Mouse (Mus musculus) retina, postnatal 1 day (tissue): ENCODE data around the gene Nlk.
A peak's percentile ranks its signal among the peaks of the same experiment; 100 is the strongest.
"Not testable (repeated sequence)": the region's sequence is repeated elsewhere in the genome, so short reads cannot be mapped to it uniquely, and the experiment has no call there.

Experiments used
- DNase-seq: peaks from one replicate; pipeline ENCODE4 v3.0.0-alpha.2; 2012

The Nlk gene

DNA sequence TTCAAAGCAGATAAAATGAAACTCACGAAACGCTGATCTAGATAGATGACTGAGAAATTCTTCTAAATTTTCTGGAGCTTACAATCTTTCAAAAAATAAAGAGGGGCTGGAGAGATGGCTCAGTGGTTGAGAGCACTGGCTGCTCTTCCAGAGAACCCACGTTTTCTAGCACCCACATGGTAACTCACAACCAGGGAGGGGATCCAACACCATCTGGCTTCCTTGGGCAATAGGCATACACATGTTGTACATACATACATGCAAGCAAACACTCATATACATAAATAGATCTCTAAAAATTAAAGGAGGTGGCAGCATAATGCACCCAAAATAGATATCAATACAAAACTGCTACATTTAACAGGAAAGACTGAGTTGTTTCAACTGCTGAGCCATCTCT, 16.1 kb downstream of the Nlk start:
- DNase-seq: no peak

DNA sequence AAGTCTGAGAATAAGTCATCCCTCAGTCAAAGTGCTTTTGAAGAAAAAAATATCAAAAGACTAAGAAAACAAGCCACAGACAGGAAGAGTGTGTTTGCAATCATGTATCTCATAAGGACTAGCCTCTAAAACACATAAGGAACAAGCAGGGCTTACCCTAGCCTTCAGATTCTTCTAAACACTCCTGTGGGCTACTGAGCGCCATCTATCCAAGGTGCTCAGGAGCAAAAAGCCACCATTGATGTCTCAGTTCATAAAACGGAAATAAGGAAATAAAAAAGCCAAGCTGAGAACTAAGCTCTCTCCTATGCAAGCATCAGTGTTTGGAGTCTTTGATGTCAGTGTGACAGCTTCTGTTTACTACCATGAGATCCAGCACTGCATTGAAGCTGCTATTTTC, 18.4 kb downstream of the Nlk start:
- DNase-seq: no peak

DNA sequence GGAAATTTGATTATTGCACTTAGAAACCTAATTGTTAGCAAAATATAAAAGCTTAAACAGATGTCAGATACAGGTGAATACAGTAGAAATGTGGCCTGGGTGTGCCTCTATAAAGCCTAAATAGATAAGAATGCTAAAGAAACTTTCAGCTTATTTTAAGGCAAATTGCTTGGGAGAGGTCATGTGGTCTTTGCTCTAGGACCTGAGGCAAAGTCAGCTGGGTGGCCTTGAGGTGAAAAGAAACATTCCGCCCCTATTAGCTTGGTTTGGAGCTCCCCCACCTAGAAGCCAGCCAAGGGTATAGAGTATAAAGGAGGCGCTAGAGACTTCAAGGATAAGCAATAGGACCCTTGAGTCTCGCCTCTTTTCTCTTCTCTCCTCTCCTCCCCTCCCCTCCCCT, 28.5 kb downstream of the Nlk start:
- no peak for DNase-seq

DNA sequence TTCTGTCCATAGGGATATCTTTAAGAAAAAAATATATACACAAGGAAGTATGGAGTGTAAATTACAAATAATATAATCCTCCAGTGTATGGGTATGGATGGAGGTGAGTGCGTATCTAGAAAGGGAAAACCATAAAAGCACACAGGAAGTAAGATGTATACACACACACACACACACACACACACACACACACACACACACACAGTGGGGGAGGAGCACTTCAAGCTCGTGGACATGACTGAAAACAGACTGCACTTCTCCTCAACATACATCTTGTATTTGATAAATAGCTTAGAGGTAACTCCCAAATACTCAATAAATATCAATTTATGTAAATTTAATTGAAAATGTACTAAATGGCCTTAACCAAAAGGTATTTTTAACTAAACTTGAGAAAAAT, 32.3 kb downstream of the Nlk start:
- no peak for DNase-seq

DNA sequence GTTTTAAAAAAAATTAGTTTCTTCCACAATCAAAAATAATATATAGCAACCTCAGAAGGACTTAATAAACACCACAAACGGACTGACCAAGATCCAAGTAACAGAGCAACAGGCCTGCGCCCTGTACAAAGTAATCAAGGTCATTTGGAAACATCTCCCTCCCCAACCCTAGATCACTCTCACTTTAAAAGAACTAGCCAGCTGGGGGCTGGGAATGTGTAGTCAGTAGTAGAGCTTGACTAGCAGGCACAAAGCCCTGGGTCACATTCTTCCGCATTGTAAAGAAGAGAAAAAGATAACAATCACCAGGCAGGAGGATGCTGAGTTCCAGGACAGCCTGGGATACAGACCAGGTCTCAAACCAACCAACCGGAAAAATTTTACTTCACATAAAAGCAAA, 33.3 kb downstream of the Nlk start:
- DNase-seq: no peak

DNA sequence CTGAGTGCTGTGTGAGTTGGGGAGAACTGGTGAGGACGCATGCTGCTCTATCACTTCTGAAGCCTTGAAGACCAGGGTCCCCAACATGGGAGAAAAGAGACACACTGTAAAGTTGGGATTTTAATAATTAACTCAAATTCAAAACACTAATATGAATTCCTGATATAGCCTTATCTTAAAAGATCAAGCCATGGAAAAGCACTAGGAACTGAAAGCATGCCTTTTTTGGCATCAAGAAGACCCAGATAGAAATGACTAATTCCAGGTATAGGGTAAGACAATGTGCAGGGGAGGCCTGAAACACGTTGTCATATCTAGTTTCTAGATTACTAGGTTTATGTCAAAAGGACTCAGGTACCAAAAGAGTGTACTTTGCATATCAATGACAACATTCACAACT, 48.0 kb downstream of the Nlk start:
- no peak for DNase-seq

DNA sequence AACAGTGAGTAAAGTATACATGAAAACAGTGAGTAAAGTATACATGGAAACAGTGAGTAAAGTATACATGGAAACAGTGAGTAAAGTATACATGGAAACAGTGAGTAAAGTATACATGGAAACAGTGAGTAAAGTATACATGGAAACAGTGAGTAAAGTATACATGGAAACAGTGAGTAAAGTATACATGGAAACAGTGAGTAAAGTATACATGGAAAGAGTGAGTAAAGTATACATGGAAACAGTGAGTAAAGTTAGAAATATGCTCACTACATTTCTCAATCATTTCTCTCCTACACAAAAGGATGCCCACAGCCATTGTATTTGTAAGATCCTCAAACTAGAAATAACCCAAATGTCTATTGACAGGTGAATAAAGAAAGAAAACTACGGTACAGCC, 48.8 kb downstream of the Nlk start:
- DNase-seq: not testable (repeated sequence)

DNA sequence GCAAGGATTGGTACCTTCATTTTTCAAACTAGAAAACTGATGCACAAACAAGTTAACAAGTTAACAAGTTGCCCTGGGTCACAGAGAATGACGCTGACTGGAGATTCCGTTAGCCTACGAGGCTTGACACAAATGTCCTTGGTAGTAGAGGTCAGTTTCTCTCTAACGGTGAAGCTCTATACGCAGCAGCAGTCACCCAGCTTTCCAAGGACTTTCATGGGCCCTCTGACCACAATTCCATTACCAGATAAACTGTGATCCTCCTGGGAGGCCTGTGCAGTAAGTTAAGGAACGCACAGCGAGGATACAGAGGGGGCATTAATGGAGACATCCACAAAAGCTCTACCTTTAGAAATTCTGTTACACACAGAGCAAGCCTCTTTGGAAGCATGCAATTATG, 53.4 kb downstream of the Nlk start:
- DNase-seq: no peak

DNA sequence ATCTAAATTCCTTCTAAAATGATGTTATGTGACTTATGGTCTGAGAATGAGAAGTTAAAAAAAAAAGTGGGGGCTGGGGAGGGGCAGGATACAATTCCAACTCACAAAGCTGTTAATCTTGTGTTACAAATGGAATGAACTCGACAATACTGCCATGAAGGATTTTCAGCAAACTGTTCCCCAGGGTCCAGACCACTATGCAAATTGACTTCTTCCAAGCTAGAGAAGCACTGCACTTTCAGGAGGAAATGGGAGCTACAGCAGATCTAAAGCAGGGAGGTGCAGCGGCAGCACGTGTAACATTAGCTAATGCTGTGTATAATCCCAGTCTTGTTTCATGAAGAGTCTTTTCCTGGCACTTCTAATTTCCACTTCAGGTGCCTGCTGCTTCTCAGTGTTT, 55.0 kb downstream of the Nlk start:
- no peak for DNase-seq

DNA sequence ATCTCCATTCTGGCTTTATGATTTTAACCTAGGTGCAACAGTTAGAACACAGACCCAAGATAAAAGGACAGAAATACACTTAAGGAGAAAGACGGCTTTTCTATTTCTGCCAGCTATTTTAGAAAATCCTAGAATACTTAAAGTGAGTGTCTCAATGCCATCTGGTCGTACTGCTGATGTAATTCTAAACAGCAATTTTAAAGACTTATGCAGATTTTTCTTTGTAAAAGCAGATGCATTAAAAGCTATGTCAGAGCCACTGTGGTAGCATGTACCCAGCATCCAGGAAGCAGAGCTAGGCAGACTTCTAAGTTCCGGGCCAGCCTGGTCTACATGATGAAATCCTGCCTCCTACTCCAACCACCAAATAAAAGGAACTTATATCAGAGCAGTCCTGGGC, 56.1 kb downstream of the Nlk start:
- no peak for DNase-seq

DNA sequence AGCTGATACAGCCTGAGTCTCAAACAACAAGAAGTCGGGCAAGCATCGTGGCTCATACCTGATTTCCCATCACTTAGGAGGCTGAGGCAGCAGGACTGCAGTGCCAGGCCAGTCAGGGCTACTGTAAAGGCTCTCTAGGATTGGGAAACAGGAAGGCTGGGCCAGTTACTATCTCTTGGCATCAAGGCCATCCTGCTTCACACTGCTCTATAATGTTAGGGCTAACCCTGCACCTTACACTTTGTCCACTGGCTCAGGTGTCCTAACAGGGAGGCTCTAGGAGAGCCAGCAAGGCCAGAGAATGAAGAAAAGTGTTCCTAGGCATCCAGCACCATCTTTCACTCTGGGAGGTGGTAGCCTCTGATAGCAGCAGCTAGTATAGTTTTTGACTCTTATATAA, 64.4 kb downstream of the Nlk start:
- DNase-seq: no peak

DNA sequence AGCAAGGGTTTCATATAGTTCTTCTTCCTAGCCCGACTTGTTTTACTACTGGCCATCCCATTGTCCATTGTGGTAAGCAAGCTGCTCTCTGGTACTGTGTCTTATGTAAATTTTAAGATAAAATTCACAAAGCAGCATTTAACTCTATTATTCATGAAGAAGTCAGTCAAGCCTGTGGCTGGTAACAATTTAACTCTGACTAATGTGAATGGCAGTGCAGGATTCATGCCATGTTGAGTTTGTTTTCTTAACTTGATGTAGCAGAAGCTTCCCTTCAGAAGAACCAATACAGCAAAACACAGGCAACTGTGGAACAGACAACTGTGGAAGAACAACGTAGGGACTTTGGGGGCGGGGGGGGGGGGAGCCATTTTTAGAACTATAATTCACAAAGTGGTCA, 68.3 kb downstream of the Nlk start:
- DNase-seq: peak; percentile 21

DNA sequence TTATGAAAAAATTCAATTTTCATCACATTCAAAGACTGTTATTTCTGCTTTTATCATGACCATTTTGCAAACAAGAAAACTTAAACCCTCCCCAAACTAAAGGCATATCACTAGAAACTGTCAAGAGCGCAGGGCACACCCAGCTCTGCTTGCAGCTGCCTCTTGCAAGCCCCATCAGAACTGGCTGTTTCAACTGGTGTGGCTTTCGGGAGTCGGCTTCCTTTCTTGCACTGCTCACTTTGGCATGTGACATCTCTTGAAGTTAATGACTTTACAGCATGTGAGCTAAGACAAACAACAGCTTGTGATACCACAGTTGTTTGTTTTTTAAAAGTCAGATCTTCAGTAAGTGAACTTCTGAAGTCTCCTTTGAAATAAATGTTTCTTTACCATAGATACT, 72.8 kb downstream of the Nlk start:
- no peak for DNase-seq

DNA sequence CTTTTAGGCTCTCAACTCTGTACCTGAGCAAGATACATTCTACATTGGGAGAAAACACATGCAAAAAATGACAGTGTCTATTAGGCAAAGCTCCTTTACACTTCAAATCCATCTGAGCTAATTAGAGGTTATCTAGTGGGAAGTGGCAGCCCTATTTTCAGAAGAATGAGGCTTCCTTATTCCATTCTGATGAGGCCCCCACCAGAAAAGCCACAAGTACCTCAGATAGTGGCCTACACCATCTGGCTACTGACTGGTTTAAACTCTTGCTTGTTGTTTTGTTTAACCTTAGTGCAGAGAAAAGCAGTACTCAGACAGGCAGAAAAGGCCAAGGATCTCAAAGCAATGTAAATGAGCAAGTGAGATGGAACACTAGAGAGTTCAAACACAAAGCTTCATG, 75.2 kb downstream of the Nlk start:
- DNase-seq: peak; percentile 25

DNA sequence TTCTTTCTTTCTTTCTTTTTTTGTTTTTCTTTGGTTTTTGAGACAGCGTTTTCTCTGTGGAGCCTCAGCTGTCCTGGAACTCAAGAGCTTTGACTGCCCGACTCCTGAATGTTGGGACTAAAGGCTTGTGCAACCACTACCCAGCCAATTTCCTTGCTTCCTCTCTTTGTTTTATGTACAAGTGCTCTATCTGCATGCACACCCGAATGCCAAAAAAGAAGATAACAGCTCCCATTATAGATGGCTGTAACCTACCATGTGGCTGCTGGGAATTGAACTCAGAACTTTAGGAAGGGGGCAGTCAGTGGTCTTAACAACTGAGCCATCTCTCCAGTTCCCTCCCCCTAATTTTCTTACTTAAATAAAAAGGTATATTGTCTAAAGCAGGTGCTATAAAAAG, 77.0 kb downstream of the Nlk start:
- DNase-seq: no peak

DNA sequence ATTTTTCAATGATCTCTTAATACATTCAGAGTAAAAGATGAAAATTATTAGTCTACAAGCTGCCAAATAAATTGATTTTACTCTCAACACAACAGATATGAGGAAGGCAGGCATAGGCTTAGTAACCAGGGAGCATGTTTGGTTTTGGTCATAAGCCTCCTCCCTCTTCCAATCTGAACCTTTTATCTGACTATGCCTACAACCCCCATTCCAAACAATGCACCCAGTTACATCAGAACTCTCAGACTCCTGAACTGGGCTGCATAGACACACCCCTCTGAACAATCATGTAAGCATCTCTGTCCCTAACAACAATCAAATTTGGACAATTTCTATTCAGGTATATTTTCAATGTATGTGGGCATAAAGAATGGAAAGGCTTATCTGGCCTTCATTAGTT, 85.9 kb downstream of the Nlk start:
- no peak for DNase-seq

DNA sequence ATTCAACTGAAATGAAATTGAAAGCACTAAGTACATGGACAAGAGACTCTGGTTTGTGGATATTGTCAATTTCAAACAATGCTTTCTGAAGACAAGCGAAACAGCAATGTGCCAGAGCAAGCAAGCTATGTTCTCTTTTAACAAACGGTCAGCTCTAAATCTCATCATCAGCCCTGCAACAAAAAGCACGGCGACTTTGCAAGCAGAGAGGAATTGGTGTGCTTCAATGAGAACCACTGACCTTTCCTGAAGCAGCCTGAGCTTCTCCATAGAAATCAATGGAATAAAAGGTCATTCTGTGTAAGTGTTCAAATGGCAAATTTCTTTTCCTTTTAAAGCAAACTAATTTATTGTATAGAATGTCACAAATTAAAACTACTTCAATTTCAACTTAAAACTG, 87.5 kb downstream of the Nlk start:
- DNase-seq: no peak

DNA sequence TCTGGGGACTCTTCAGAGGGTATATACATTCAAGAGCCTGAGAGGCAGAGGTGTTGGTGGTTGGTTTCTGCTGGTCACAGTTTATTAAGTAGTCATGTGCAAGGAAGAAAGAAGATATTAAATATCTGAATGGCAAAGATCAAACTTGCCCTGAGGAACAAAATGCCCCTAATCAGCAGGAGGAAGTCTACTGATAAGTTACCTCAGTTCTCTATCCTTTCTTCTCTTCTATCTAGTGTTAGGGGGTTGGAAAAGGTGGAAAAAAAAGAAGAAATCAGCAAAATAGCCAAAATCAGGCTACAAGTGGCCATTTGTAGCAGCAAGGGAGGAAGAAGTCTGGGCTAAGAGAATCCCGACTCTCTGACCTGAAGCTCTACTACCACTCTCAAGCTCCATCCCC, 92.3 kb downstream of the Nlk start:
- no peak for DNase-seq

DNA sequence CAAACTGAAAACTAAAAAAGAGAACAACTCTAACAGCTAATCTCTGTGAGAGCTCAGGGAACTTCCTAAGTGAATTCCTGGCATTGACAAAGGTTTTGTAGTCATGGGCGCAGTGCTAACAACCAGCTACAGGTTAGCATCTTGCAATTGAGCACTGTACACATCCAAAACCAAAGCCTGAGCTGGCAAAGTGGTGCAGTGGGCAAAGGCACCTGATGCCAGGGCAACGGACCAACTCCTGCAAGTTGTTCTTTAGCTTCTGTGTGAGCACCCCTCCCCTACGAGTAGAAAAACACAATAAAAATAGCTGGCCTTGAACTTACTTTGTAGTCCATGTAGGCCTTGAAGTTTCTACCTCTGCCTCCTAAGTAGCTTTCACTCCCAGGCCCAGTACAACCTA, 94.4 kb downstream of the Nlk start:
- DNase-seq: no peak

DNA sequence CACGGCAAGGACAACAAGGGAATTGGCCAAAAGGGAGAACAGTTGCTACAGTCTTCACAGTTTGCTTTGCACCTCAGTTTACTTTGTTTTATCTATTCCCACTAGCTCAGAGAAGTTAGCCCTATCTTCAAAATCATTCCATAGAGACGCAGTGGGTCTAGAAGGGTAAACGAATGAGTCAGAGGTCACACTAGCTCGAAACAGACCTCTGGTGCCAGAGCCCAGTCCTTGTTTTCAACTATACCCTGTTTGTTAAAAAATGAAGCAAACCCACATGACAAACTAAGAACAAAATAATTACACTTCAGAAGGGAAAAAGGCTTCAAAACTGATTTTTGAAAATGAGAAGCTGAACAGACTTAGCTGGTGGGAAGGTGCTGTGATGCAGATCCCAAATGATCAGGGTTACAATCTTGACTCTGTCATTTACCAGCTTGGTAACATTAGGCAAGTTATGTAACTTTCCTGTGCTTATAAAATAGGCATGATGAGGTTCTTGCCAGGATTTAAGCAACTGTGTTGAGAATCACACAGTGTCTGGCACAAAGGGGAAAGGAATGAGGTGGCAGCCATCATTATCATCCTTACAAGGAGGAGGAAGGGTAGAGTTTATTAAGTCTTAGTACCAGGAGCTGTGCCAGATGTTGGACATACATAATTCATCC, 96.1 kb downstream of the Nlk start:
- no peak for DNase-seq

DNA sequence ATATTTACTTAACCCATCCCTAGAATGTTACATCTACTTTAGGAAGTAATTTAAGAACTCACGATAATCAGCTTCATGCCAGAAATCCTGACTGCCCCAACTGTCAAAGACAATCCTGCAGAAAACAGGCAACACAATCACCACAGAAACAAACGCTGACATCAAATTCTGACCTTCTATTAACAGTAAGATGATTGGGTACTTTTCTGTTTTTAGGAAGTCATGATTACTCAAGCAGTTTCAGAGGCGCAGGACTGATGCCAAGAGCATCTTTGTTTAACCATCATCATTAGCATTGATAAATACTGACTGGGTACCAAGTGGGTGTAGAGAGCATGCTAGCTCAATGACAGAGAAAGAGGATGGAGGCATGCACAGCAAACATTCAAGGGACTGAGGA, 96.7 kb downstream of the Nlk start:
- no peak for DNase-seq

DNA sequence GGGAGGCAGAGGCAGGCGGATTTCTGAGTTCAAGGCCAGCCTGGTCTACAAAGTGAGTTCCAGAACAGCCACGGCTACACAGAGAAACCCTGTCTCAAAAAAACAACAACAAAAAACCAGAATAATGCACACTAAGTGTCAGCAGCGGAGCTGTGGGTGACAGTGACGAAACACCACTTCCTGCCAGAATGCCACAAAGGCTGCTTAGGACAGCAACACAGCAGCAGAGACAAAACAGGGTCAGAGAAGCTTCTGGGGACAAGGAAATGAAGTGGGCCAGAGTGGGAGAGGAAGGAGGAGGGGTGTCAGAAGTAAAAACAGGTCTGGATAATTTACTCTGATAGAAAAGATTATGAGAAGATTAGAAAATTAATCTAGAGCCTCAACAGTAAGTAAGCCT, 97.1 kb downstream of the Nlk start:
- peak; percentile 14 for DNase-seq

DNA sequence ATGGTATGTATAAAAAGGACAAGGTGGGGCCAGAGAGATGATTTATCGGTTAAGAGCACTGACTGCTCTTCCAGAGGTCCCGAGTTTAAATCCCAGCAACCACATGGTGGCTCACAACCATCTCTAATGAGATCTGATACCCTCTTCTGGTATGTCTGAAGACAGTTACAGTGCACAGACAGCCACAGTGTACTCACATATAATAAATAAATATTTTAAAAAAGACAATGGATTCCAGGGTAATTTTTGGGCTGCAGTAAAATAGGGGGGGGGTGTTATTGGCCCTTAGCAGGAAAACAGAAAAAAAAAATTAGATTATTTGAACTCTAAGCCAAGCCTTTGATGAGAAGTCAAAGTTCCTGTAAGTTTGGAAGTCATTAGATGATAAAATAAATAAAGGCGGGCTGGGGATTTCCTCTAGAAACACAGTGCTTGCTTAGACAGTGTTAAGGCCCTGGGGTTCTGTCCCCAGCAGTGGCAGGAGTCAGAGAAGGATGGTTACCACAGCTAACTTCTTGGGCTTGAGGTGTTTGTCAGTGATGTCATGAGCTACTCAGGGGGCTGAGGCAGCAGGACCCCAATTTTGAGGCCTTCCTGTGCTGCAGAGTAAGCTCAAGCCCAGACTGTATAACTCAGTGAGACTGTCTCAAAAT, 98.3 kb downstream of the Nlk start:
- DNase-seq: no peak

DNA sequence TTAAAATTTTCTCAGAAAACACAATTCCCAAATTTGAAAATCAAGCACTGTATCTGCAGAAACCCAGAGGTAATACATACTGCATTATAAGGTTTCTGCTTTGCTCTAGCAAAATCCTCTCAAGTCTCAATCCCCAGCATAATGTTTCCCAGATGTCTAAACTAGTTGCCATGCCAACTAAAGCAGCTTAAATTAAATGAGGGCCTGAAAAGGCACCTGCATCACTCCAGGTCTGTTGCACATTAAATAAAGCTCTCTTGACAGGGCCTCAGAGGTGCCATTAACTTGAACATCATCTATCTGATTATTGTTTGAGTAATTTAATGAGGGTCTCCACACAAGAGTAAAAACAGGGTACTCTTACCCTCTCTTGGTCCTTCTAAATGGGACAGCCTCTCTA, 100.4 kb downstream of the Nlk start:
- peak; percentile 50 for DNase-seq

DNA sequence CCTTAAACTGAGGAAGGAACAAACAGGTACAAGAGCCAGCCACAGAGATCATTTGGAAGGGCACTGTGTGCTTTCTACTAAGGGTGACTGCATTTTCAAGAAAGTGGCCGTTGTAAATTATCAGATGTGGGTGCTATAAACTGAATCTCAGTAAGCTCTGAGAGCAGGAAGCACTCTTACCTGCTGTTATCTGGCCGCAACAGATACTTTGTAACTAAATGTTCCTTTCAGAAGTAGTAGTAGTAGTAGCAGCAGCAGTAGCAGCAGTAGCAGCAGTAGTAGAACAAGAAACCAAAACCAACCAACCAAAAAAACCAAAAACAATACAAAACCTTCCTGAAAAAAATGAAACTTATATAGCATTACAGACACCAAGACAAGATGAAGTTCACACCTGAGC, 101.4 kb downstream of the Nlk start:
- no peak for DNase-seq
